Mouse (Mus musculus): Measurements from ENCODE around the gene Adam12. TPM values are rescaled to one million over a fixed set of nuclear protein-coding genes. Genes with fewer than 3 reads are reported as not detected.

Gene Adam12
- polyA plus RNA-seq, 1 experiment from 2014 or later, result 0.86 TPM

GRCm38 (mm10) chr7:133988356-133988755, 243.6 kb downstream of the Adam12 start:
- DNase-seq (ENCODE audit: low spot score), result no peak
- H3K36me3 ChIP-seq, result no peaks in the 10 kb centered on the region
- H3K27ac ChIP-seq (replicated peaks), result no peak overlapping the region
- WGBS, result 87% methylated on average over 5 of the region's 5 CpGs
- H3K27me3 ChIP-seq (ENCODE audit: low read depth, poor library complexity, severe bottlenecking), result no peaks in the 10 kb centered on the region
- peaks cover 3% of the 10 kb centered on the region; the same call in 1 of the 2 replicates for H3K4me1 ChIP-seq
- H3K9me3 ChIP-seq (replicated peaks), result no peaks in the 10 kb centered on the region
- no peak overlapping the region for H3K4me3 ChIP-seq

DNA sequence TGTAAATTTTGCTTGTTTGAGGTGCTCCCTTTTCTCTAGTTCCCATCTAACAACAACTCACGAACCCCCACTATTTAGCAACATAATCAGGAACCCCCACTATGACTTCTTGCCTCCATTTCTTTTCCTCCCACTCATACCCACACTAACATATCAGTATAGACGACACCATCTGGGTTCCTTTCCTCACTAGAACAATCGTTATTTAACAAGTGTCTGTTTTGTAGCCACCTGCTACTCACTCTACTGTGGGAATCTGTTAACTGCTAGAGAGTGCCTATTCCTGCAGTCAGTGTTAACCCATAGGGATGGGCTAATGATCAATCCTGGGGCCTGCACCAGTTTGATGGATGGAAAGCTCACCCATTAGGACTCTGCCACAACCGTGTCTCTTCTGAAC, 245.7 kb downstream of the Adam12 start:
- no peaks in the 10 kb centered on the region for H3K36me3 ChIP-seq
- peaks cover 3% of the 10 kb centered on the region; the same call in 1 of the 2 replicates for H3K4me1 ChIP-seq
- no peak overlapping the region for H3K4me3 ChIP-seq
- H3K27ac ChIP-seq (replicated peaks), result no peak overlapping the region
- WGBS, result 80% methylated on average over 4 of the region's 4 CpGs
- no peak for DNase-seq (ENCODE audit: low spot score)
- no peaks in the 10 kb centered on the region for H3K27me3 ChIP-seq (ENCODE audit: low read depth, poor library complexity, severe bottlenecking)
- no peaks in the 10 kb centered on the region for H3K9me3 ChIP-seq (replicated peaks)

- no peak overlapping the region for H3K4me3 ChIP-seq
- no peak overlapping the region for H3K27ac ChIP-seq (replicated peaks)
- H3K4me1 ChIP-seq, result peaks cover 3% of the 10 kb centered on the region; the same call in 1 of the 2 replicates
- WGBS, result 94% methylated on average over 1 of the region's 1 CpGs
- H3K9me3 ChIP-seq (replicated peaks), result no peaks in the 10 kb centered on the region
- no peak for DNase-seq (ENCODE audit: low spot score)
- H3K36me3 ChIP-seq, result no peaks in the 10 kb centered on the region
- H3K27me3 ChIP-seq (ENCODE audit: low read depth, poor library complexity, severe bottlenecking), result no peaks in the 10 kb centered on the region
These were observed 246.3 kb downstream of the Adam12 start for GRCm38 (mm10) chr7:133985648-133986047.

DNA sequence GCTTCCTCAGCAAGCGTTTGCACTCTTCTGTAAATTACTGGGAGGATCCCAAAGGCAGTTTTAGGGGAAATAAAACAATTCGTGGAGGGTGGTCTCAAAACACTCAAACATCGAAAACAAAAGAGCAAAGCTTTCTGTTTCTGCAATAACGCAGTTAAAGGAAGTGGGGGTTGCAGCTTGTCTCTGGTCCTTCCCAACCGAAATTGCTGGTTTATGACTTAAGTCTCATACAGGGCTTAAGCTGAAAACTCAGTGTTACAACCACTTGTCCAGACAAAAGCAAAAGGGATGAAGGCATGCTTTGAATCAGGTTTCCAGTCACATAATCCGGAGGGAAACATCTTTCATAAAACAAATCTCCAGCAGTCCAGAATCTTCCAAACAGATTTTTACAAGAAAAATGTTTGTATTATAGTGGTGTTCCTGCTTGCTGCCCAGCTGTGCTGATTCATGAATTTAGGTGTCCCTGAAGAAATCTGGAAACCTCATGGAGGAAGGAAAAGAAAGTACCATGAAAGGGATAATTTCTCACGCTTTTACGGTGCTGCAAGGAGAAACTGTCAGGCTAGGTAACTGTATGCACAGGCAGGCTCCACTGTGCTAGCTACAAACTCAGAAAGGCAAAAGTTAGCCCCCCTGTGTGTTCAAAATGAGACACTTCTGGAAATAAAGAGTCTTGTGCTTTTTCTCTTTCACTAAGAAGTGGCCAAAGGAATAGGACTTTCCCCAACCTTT, 255.4 kb downstream of the Adam12 start:
- WGBS, result 82% methylated on average over 8 of the region's 8 CpGs
- H3K27ac ChIP-seq (replicated peaks), result no peak overlapping the region

DNA sequence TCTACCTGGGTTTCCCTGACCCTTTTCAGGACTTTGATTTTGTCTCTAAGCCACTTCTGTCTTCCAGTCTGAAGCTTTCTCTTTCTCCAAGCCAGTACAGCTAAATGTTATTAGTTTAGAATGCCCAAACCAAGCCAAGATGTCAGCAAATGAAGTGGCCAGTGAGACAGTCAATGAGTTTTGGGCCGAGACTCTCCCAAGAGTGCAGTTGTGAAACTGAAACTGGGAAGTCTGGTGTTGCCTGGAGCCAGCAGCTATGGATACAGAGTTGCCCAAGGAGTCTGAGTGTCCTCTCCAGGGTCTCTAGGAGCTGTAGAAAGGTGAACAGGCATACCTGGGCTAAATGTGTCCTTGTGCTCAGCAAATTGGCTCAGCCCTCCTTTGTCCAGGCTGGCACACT, 260.9 kb downstream of the Adam12 start:
- Histone ChIP-seq H3K36me3 (no peaks in the 10 kb centered on the region), H3K4me3 (no peak overlapping the region), H3K4me1 (peaks cover 13% of the 10 kb centered on the region), H3K27ac (replicated peaks) (no peak overlapping the region), H3K27me3 (ENCODE audit: low read depth, poor library complexity, severe bottlenecking) (no peaks in the 10 kb centered on the region), H3K9me3 (replicated peaks) (no peaks in the 10 kb centered on the region)
- WGBS, result 71% methylated on average over 1 of the region's 1 CpGs
- DNase-seq (ENCODE audit: low spot score), result no peak

More for the DNA sequence above, 255.4 kb downstream of the Adam12 start:
- H3K36me3 ChIP-seq, result no peaks in the 10 kb centered on the region
- H3K4me1 ChIP-seq, result no peaks in the 10 kb centered on the region
- no peak overlapping the region for H3K4me3 ChIP-seq
- H3K27me3 ChIP-seq (ENCODE audit: low read depth, poor library complexity, severe bottlenecking), result no peaks in the 10 kb centered on the region
- no peaks in the 10 kb centered on the region for H3K9me3 ChIP-seq (replicated peaks)
- DNase-seq (ENCODE audit: low spot score), result no peak

DNA sequence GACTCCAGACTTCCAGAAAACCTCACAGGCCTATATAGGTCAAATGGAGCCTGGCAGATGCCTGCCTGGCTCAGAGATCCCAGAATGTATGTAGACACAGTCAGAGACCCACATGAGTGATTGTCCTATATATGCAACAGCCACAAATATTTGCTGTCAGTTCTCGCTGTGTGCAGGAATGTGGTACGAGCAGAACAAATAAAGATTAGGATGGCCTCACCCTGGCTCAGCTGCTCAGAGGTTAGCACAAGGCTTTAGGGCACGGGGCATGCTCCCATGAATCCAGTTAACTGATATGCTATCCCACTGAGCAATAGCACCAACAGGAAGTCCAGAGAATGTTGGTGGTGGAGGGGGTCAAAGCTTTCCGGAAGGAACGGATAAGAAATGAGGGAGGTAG, 261.5 kb downstream of the Adam12 start:
- H3K27ac ChIP-seq (replicated peaks), result no peak overlapping the region
- 77% methylated on average over 5 of the region's 5 CpGs for WGBS
- no peaks in the 10 kb centered on the region for H3K36me3 ChIP-seq
- no peaks in the 10 kb centered on the region for H3K27me3 ChIP-seq (ENCODE audit: low read depth, poor library complexity, severe bottlenecking)
- no peak overlapping the region for H3K4me3 ChIP-seq
- DNase-seq (ENCODE audit: low spot score), result no peak
- H3K9me3 ChIP-seq (replicated peaks), result no peaks in the 10 kb centered on the region
- peaks cover 13% of the 10 kb centered on the region for H3K4me1 ChIP-seq

- H3K36me3 ChIP-seq, result no peaks in the 10 kb centered on the region
- H3K4me1 ChIP-seq, result peaks cover 13% of the 10 kb centered on the region
- WGBS, result 36% methylated on average over 5 of the region's 5 CpGs
- no peak overlapping the region for H3K27ac ChIP-seq (replicated peaks)
- DNase-seq (ENCODE audit: low spot score), result no peak
- H3K9me3 ChIP-seq (replicated peaks), result no peaks in the 10 kb centered on the region
- H3K4me3 ChIP-seq, result no peak overlapping the region
- H3K27me3 ChIP-seq (ENCODE audit: low read depth, poor library complexity, severe bottlenecking), result no peaks in the 10 kb centered on the region
These were observed 264.0 kb downstream of the Adam12 start for GRCm38 (mm10) chr7:133967906-133968305.

- Histone ChIP-seq H3K9me3 (replicated peaks) (no peaks in the 10 kb centered on the region), H3K4me1 (peaks cover 7% of the 10 kb centered on the region), H3K4me3 (no peak overlapping the region), H3K27ac (replicated peaks) (no peak overlapping the region), H3K36me3 (no peaks in the 10 kb centered on the region), H3K27me3 (ENCODE audit: low read depth, poor library complexity, severe bottlenecking) (no peaks in the 10 kb centered on the region)
- no peak for DNase-seq (ENCODE audit: low spot score)
- WGBS, result 73% methylated on average over 8 of the region's 8 CpGs
These were observed 268.4 kb downstream of the Adam12 start for GRCm38 (mm10) chr7:133963501-133963900.

DNA sequence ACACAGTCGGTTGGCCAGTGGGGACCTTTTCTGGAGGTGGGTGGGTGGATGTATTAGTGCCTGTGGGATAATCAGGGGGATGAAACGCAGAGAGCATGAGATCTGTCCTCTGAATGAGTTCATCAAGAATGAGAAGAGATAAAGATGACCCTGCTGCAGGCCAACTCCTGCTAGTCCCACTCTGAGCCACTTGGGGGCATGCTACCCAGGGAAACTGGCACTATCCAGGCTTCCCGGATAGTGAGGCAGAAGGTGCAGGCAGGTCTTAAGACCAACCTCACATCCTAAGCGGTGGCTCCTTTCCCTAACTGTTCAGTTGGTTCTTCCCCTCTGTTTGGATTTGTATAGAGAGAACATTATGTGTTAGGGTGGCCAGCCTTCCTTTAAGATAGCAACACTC, 272.7 kb downstream of the Adam12 start:
- WGBS, result 62% methylated on average over 4 of the region's 4 CpGs
- DNase-seq (ENCODE audit: low spot score), result no peak
- no peaks in the 10 kb centered on the region for H3K36me3 ChIP-seq
- no peaks in the 10 kb centered on the region for H3K27me3 ChIP-seq (ENCODE audit: low read depth, poor library complexity, severe bottlenecking)
- no peak overlapping the region for H3K4me3 ChIP-seq
- H3K27ac ChIP-seq (replicated peaks), result no peak overlapping the region
- no peaks in the 10 kb centered on the region for H3K9me3 ChIP-seq (replicated peaks)
- H3K4me1 ChIP-seq, result 0 out of 2 replicates have a peak, but pooled peaks cover 3% of the 10 kb centered on the region

GRCm38 (mm10) chr7:133957873-133958272, 274.1 kb downstream of the Adam12 start:
- Histone ChIP-seq H3K4me3 (no peak overlapping the region), H3K9me3 (replicated peaks) (no peaks in the 10 kb centered on the region), H3K27ac (replicated peaks) (no peak overlapping the region), H3K27me3 (ENCODE audit: low read depth, poor library complexity, severe bottlenecking) (no peaks in the 10 kb centered on the region), H3K4me1 (0 out of 2 replicates have a peak, but pooled peaks cover 3% of the 10 kb centered on the region), H3K36me3 (no peaks in the 10 kb centered on the region)
- WGBS, result 77% methylated on average over 2 of the region's 2 CpGs
- no peak for DNase-seq (ENCODE audit: low spot score)

GRCm38 (mm10) chr7:133954111-133955091, 277.5 kb downstream of the Adam12 start:
- Histone ChIP-seq H3K4me3 (no peak overlapping the region), H3K36me3 (no peaks in the 10 kb centered on the region), H3K4me1 (0 out of 2 replicates have a peak, but pooled peaks cover 3% of the 10 kb centered on the region), H3K27ac (replicated peaks) (no peak overlapping the region), H3K27me3 (ENCODE audit: low read depth, poor library complexity, severe bottlenecking) (no peaks in the 10 kb centered on the region), H3K9me3 (replicated peaks) (no peaks in the 10 kb centered on the region)
- DNase-seq (ENCODE audit: low spot score), result no peak
- 72% methylated on average over 9 of the region's 9 CpGs for WGBS

DNA sequence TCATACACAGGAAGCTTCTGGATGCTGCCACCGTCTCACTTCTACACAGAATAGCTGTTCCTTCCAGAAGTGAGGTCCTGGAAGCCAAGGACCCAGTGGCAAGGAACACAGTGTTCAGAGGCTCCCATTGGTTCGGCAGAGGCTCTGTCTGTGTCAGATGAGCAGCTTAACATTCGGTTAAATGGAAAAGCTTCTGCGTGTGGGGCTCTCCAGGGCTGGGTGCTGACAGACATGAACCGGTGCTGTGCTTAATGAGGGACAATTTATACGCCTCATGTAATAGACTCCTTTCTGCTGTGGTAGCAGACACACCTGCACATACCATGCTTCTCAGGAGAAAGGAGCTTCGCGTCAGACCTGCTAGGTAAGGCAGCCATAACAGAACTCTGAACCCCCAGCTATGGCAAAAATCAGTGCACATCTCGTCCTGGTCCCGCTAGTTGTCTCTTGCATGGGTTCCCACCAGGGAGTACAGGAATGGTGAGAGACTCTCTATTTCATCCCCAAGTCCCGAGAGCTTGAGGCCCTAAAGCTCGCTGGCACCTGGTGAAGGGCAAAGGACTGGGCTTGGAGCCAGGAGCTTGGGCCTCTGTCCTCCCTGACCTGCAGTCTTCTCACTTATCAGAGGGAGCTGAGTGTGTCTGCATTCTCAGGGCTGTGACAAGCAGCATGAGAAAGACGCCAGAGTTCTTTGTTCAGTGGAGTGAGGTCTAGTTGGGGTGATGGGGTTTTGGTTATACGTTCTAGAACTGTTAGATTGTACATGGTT, 280.0 kb downstream of the Adam12 start:
- Histone ChIP-seq H3K4me3 (no peak overlapping the region), H3K9me3 (replicated peaks) (no peaks in the 10 kb centered on the region), H3K27me3 (ENCODE audit: low read depth, poor library complexity, severe bottlenecking) (no peaks in the 10 kb centered on the region), H3K27ac (replicated peaks) (no peak overlapping the region), H3K4me1 (0 out of 2 replicates have a peak, but pooled peaks cover 3% of the 10 kb centered on the region), H3K36me3 (no peaks in the 10 kb centered on the region)
- no peak for DNase-seq (ENCODE audit: low spot score)
- WGBS, result 89% methylated on average over 14 of the region's 14 CpGs
